Mouse (Mus musculus) heart, adult 8-10 months (tissue): ENCODE data around the gene Dhx36. TPM values are rescaled to one million over a fixed set of nuclear protein-coding genes. Genes with fewer than 3 reads are reported as not detected.

ENCODE experiments used
- DNase-seq: peaks from one replicate; pipeline ENCODE4 v3.0.0; 2022; ENCODE audit warnings: low spot score
- total RNA-seq, 4 experiments: library from RNA; stranded (reverse); gene quantifications; 2 replicates each; pipeline ENCODE4 v1.2.4; 2022

Gene Dhx36
- 10 to 100 TPM; 13.8 to 18.9 (median 16.7) TPM for total RNA-seq

DNA sequence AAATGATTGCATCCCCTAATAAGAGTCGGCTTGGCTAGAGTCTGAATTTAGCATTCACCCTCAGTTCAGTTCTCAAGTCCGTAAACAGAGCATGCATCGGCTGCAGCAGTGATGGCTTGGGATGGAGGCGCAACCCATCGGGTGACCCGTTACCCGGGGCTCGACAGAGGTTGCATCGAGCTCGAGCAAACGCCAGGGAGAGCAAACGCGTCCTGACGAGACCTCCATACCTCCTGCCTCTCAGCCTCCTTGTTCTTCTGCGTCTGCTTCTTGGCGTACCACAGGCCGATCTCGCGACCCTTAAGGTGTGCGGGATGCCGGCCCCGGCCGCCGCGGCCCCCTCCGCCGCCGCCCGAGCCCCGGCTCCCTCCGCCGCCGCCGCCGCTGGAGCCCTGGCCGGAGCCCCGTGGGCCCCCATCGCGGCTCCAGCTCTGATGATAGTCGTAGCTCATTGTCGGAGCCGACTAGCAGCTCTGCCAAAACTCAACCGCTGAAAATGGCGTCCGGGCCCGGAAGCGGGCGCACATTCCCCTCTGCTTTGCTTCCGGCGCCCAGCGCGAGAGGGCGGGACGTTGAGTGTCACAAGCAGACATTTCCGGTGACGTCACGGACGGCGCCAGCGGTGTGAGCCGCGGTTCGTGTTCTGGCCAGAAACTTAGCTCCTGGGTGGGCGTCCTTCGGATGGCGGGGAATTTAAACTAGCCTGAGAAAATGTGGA is at the start of gene Dhx36:
Gene Dhx36, minus strand, starts transcription at position 517 of the 718 bp plus-strand sequence.
- peak; percentile 96 for DNase-seq

DNA sequence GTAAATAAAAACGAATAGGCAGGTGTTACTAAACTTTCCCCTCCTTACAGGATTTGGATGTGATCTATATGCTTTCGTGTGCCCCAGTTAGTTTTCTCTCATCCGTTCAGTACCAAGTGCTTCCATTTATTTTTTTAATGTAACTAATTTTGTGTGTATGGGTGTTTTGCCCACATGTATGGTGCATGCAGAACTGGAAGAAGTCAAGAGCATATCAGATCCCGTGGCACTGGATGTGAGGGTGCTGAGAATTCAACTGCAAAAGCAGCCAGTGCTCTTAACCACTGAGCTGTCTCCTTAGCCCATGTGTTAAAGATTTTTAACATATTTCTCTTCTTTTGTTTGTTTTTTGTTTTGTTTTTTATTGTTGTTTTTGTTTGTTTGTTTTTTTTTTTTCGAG is 20.8 kb upstream of the Dhx36 start:
- DNase-seq = no peak

DNA sequence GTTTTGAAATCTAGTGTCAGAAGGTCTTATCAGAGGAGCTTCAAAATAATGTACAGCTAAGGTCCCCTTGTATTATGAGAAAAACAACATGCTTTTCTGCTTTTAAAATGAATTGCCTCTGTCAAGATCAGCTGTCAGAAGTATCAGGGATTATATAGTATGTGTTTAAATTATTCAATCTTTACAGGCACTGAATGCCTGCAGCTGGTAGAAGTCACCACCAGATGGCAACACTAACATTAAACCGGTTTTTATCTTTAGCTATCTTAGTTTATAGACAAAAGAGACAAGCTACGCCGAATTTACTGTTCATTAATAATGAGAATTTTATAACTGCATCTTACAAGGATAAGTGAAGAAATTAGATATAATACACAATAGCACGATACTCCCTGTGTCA is 20.4 kb upstream of the Dhx36 start:
- DNase-seq = no peak

DNA sequence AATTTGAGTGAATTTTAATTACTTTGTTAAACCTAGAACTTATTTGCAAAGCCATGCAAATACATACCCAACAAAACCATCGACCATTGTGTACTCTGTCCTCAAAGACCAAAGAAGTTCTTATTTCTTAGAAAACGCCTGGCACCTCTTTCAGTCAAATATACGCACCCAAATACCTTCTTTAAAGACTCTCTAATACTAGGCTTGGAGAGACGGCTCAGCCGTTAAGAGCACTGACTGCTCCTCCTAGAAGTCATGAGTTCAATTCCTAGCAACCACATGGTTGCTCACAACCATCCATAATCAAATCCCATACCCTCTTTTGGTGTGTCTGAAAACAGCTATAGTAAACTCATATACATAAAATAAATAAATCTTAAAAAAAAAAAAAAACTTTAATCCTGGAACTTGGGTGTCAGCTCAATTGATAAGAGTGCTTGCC is 423 bp upstream of the Dhx36 start:
- no peak for DNase-seq

DNA sequence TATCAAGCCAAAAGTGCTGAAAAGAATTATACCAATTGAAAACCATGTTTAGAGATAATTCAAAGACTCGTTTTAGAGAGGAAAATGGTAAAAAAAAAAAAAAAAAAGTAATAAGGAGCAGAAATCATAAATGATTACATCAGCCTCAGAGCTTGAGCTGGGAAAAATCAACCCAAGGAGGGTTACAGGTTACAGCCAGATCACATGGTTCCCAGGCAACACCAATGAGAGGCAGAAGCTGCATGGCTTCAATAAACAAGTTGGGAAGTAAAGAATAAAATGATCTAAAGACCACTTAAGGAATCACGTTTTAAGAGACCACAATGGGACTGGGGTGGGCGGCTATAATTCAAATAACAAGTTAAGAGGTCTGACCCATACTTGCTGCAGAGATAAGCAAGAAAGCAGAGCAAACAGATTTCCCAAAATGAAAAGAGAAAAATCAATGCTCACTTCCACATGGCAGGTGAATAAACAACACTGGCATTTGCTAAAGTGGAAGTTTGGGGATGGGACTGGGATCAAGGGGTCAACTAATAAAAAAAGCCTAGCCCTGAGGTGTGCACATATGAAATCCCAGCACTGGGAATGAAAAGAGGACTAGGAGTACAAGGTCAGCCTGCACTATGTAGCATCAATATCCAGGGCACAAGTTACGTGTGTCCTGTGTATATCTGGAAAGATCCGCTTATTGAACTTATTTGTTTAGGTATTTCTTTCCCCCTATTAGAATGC is 1.5 kb downstream of the Dhx36 start:
- DNase-seq = no peak

DNA sequence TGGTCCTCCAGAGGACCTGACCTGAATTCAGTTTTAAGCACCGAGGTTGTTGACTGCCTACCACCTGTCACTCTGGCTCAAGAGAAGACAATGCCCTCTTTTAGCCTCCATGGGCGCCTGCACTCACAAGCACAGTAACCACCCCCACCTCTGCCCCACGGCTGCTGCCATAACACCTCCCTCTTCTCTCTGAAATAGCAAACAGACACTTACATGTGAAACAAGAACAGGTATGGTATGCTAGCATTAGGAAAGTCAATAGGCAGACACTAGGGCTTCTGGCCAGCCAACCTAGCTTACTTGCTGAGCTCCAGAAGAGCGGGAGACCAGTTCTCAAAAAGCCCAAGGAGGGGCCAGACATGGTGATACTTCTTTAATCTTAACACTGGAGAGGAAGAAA is 7.5 kb downstream of the Dhx36 start:
- DNase-seq = no peak

DNA sequence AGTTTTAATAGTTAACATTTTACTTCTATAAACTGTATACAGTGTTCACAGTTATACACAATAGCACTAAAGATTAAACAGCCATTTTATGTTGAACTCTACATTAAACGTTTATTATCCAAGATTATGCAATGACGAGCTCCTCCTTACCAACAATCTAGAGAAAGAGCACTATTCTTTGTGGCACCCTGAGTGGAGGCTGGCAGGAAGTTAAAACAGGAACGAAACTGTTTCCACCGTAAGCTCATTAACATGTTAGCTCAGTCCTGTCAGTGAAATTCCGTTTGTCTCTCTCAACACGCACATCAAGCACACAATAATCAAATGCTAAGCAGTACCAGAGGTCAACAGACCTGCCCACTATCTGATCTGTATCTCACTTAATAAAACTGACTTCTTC is 14.2 kb downstream of the Dhx36 start:
- no peak for DNase-seq

DNA sequence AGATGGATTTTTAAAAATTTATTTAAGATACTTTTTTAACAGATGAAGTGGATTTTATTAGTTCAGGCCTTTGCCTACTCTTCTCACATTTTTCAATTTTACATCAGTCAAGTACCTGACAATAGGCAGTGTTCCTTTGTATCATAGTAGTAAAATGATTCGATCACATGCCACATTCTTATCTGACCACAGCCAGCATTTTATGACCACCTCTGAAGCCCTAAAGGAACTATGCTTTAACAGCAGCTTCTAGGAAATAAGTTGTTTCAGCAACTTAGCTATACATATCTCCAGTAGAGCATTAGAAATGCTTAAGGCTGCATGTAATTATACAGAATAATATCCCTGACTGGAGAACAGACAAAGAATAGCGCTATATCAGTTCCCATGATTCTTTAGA is 22.5 kb downstream of the Dhx36 start:
- DNase-seq = no peak

DNA sequence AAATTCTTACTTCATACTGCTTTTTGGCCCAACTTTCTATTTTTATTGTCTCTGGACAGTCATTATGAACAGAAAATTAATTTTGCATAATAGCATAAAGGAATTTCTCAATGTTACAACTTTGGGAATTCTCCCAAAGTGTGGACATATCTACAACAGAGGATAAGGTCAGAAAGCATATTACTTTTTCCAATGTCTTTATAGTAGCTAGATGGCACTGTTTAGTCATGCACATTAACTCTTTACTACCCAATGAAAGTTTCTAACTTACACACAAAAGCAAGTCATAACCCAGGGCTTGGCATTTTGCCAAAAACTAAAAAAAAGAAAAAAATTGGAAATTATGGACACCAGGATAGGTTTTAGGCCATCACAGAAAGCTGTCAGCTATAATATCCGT is 36.6 kb downstream of the Dhx36 start:
- DNase-seq = no peak

DNA sequence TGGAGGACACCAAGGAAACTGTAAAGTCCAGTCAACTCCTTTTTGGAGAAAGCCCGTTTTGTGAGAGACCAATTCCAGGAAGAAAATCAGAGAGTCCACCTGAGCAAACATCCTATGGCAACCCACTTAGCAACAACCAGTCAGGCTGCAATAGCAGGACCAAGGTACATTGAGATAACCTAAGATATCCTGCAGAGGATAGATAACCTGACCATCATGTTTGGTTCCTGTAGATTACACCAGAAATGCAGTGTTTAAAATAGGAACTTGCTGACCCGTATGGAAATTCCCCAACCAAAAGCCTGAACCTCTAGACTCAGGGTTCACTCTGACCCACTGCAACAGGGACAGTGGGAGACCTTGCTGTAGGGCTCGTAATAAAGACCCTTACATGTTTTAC is 42.5 kb downstream of the Dhx36 start:
- no peak for DNase-seq

DNA sequence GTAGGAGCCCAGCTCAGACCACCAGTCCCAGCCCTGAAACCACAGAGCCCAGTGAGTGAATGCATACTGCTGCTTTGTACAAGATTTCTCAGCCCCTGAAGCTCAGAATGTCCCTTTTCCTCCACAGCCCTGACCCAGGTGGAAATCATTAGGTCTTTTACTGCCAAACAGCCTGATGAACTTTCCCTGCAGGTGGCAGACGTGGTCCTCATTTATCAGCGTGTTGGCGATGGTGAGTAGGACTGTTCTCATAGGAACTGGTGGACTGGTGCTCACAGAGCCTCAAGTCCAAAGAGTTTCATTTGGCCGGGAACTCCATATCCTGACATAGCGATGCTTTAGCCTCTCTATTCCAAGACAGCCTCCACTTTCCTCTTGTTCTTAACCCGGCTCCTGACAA is 47.3 kb downstream of the Dhx36 start:
- DNase-seq = no peak

DNA sequence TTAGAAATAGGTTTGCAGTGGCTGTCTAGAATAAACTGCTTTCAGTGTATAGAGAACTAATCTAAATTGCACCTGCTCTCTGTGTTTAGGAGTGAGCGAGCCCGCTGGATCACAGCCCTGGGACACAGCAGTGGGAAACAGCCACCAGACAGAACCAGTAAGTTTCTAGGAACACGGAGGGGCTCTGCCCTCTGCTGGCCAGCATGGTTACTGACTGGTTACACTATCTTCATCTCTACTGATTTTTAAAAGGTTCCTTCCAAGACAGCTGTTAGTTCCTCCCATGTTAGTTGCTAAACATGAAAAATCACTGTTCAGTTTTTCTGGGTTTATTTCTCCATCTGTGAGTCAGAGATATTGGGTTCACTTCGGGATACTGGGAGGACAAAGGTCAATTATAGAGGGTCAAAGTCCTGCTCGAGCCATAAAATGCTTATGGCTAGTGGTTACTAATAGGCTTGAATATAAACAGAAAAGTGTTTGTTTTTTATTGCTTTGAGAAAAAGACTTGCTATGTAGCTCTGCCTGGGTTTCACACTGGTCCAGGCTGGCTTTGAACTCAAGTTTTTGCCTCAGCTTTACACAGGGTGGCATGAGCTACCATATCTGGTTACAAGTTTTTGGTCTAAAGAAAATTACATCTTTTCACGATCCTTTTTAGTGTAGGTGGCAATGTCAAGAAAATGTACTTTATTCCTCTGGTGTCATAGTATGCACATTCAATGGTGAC is 48.4 kb downstream of the Dhx36 start:
- peak; percentile 51 for DNase-seq

DNA sequence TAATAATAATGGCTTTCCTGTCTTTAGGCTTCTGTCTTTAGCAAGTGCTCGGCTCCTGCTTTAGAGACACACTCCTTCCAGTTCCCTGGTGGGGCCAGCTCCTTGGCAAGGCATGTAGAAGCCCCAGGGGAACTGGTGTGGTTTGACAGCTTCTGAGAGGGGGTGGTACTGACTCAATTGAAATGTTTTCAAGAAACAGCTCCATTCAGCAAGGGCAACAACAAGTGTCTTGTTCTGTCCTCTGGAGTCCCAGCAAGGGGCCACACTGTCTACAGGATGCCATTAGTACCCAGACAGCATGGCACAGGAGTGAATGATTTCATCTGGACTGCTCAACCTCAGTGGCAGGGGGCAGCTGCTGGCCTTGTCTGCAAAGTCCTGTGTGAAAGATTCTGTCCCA is 51.0 kb downstream of the Dhx36 start:
- DNase-seq = no peak

DNA sequence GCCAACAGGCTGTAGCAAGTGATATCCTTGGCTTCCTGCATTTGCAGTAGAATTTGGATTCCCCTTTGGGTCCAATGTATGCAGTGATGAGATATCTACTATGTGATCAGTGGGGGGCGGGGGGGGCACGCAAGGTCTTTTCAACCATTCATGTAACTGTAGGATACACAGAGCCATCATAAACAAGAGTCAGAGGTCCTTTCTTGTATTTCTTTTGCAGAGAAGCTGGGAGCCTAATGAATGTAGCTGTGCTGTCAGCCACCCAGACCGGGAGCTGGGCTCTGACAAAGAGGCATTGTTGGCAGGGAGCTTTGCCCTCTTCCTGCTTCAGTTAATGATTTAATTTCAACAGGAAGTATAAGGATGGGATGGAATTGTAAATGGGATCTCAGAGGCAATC is 52.7 kb downstream of the Dhx36 start:
- no peak for DNase-seq

DNA sequence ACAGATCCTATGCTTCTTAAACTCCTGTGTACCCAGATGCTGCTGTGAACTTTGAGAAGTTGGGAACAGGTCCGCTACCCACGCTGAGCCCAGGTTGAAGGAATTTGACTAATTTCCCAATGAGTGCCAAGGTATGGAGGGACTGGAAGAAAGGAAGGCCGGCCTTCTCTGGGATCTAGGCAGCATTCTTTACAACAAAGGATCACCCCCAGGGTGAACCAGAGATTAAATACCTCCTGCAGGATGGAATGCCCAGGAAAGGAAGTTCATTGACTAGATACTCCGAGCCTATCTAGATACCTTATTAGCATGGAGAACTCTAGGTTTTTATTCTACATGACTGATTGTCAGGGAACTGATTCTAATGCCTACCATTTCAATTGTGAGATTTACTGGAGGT is 53.8 kb downstream of the Dhx36 start:
- no peak for DNase-seq

DNA sequence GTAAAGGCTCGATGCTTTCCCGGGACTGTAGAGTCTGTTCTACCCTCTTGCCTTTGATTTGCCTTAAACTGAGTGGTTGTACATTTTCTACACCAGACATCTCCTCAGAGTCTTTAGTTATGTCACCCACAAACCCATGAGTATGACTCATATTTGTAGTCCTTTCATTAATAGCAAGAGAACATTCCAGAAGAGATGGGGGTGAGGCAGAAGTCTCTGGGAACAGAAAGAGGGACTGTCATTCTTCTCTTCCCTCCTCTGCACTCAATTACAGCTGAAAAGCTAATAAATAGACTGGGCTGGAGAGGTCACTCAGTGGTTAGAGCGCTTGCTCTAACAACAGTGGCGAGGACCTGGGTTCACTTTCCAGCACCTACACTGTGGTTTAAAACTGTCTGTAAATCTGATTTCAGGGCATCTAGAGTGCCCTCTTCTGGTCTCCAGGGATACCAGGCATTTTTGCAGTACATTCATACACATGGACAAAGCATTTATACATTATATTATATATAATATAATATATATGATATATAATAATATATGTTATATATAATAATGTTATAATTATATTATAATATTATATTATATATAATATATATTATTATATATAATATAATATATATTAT is 56.8 kb downstream of the Dhx36 start:
- DNase-seq = no peak

DNA sequence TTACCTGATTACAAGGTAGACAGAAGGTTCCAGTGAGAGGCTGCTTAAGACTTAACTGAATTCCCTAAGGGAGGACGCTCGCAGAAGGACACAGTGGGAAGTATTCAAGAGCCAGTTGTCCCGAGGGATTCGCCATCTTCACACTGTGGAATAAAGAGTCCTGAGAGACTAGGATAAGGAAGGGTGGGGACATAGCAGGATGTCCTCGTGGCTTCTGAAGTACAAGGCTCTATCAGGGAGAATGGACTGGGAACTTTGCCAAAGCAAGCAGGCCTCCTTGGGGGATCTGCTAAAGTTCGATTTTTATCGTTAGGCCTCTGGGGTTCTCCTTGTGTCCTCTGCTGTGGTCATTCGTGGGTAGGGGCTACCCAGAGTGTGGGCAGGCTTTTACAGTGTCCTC is 59.7 kb downstream of the Dhx36 start:
- DNase-seq = peak; percentile 39

DNA sequence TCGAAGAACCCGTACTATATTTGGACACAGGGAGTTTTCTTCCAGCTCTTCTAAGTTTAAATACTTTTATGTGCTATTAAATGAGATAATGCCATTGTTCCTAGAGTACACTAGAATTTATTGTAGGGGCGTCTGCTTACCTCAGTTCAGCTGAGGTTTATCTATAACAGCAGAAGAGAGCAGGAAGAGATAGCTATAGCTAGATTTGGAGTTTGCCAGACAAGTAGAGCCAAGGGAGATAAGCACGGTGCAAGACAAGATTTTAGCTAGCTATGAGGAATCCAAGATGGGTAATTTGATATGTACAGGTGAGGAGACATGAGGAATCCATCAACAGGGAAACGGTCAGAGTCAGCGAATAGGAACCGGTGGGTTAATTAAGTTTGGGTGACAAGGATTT is 60.5 kb downstream of the Dhx36 start:
- no peak for DNase-seq

DNA sequence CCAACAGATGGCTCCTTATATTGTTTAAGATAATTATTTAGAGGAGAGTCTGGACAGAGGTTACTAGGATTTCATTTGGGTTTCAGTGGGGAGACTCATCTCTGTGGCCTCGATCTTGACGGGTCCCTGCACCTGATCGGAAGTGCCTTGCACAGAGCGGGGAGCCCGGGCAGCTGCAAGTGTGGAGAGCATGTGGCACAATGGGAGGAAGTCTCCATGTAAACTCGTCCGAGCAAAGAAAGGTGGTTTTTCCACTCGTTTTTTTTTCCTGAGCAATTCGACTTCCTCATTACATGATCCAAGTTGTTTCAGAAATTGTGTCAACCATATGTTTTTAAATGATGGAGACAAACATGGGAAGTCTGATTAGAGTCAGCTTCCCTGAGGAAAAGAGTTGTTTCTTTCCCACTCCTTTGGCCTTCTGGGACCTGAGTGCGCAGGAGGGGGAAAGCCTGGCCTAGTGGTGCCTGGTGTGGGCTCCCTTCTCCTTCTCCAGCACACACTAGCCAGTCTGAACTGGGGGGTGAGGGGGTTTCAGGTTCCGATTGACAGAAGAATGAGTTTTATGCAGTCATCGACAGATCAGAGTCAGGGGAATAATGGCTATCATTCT is 63.1 kb downstream of the Dhx36 start:
- DNase-seq = no peak

DNA sequence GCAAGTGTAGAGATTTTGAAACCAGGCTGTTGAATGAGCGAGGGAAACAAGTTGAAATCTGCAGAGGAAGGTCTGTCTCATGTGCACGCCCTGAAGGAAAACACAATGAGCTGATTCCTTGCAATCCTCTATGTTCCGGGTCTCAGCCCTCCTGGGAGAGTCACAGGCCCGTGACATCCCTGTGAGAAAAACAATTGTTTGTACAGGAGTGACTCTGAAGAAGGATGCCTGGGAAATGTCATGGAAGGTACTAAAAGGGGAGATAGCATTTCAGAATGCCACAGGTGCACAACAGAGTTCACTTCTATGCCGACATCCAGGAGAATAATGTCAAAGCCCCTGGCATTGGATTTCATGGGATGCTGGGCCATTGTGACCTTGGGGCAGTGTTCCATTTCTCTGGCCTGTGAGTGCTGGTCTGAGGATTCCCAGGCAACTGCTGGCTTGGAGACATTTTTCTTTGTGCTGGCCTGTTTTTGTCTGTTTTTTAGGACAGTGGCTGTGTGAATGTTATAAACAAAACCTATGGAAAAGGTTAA is 66.3 kb downstream of the Dhx36 start:
- no peak for DNase-seq

DNA sequence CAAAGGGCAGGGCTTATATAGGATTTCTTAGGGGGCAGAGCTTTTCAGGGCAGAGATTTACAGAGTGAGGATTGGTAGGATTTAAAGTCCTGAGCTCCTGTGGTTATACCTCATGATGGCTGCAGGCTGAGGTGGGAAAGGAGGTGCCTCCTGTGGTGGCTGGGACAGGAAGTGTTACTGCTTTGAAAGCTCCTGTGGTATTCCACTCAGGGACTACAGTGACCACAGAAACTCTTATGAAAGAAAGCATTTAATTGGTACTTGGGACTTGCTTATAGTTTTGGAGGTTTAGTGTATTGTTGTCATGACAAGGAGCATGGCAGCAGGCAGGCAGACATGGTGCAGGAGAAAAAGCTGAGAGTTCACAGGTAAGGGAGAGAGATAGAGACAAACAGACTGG is 70.9 kb downstream of the Dhx36 start:
- no peak for DNase-seq

DNA sequence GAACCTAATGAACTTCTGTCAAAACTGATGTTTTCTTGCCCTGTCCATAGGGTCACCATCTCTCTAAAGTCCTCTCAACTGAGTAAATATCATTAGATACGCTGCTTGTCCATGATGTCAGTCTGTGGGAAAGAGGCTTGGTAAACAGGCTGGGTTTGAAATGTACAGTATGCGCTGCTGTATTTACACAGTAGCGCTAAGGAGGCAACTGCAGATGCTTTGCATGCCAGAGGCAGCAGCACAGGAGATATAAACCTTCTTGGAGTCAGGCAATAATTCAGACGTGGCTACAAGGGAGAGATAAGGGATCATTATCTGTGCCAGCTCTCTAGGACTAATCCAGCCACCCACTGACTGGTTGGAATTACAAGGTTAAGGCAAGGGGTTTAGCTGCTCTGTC is 73.1 kb downstream of the Dhx36 start:
- no peak for DNase-seq
